Mouse (Mus musculus): ENCODE data around the gene Zfp618. TPM values are rescaled to one million over a fixed set of nuclear protein-coding genes. Genes with fewer than 3 reads are reported as not detected.

Gene Zfp618
- polyA plus RNA-seq, 1 experiment, result not detected

- Histone ChIP-seq H3K4me3 (ENCODE audit: insufficient read depth, low read depth, low read length) (no peak overlapping the region), H3K27ac (ENCODE audit: insufficient read depth, low read depth, low read length) (no peak overlapping the region), H3K4me1 (ENCODE audit: control insufficient read depth, insufficient read depth, low read length) (no peaks in the 10 kb centered on the region)
- TF ChIP-seq CTCF (IDR thresholded peaks at IDR 0.05; ENCODE audit: insufficient read depth, low read depth, low read length) (peak; percentile 54), POLR2A (IDR thresholded peaks at IDR 0.05; ENCODE audit: insufficient read depth, low read depth, low read length) (no peak)
- 20% methylated on average over 5 of the region's 5 CpGs for WGBS
These were observed 193.7 kb downstream of the Zfp618 start for GRCm38 (mm10) chr4:63158961-63159592.

- Histone ChIP-seq H3K4me3 (ENCODE audit: insufficient read depth, low read depth, low read length) (no peak overlapping the region), H3K4me1 (ENCODE audit: control insufficient read depth, insufficient read depth, low read length) (no peaks in the 10 kb centered on the region), H3K27ac (ENCODE audit: insufficient read depth, low read depth, low read length) (no peak overlapping the region)
- 93% methylated on average over 4 of the region's 4 CpGs for WGBS
- TF ChIP-seq POLR2A (IDR thresholded peaks at IDR 0.05; ENCODE audit: insufficient read depth, low read depth, low read length), result no peak
- TF ChIP-seq CTCF (IDR thresholded peaks at IDR 0.05; ENCODE audit: insufficient read depth, low read depth, low read length), result no peak
These were observed 200.3 kb downstream of the Zfp618 start for GRCm38 (mm10) chr4:63165636-63166035.

- 91% methylated on average over 5 of the region's 5 CpGs for WGBS
- Histone ChIP-seq H3K4me1 (ENCODE audit: control insufficient read depth, insufficient read depth, low read length) (no peaks in the 10 kb centered on the region), H3K4me3 (ENCODE audit: insufficient read depth, low read depth, low read length) (no peak overlapping the region), H3K27ac (ENCODE audit: insufficient read depth, low read depth, low read length) (no peak overlapping the region)
- TF ChIP-seq POLR2A (IDR thresholded peaks at IDR 0.05; ENCODE audit: insufficient read depth, low read depth, low read length) (no peak), CTCF (IDR thresholded peaks at IDR 0.05; ENCODE audit: insufficient read depth, low read depth, low read length) (no peak)
These were observed 200.9 kb downstream of the Zfp618 start for GRCm38 (mm10) chr4:63166323-63166722.

- WGBS, result 83% methylated on average over 4 of the region's 4 CpGs
- Histone ChIP-seq H3K27ac (ENCODE audit: insufficient read depth, low read depth, low read length) (no peak overlapping the region), H3K4me3 (ENCODE audit: insufficient read depth, low read depth, low read length) (no peak overlapping the region), H3K4me1 (ENCODE audit: control insufficient read depth, insufficient read depth, low read length) (no peaks in the 10 kb centered on the region)
- TF ChIP-seq POLR2A (IDR thresholded peaks at IDR 0.05; ENCODE audit: insufficient read depth, low read depth, low read length), result no peak
- TF ChIP-seq CTCF (IDR thresholded peaks at IDR 0.05; ENCODE audit: insufficient read depth, low read depth, low read length), result no peak
These were observed 204.7 kb downstream of the Zfp618 start for GRCm38 (mm10) chr4:63170061-63170460.

GRCm38 (mm10) chr4:63171122-63171521 is 205.7 kb downstream of the Zfp618 start:
- WGBS, result 55% methylated on average over 24 of the region's 24 CpGs

GRCm38 (mm10) chr4:63171969-63172685 is 206.8 kb downstream of the Zfp618 start, which contains the start of gene Kif12:
Gene Kif12, minus strand, starts transcription at chr4:63172131.
- 90% methylated on average over 4 of the region's 4 CpGs for whole genome bisulfite sequencing
- Histone ChIP-seq H3K27ac (ENCODE audit: insufficient read depth, low read depth, low read length) (no peak within 1 kb of the TSS), H3K4me1 (ENCODE audit: control insufficient read depth, insufficient read depth, low read length) (no peaks in the 10 kb centered on the region), H3K4me3 (ENCODE audit: insufficient read depth, low read depth, low read length) (no peak within 1 kb of the TSS)
- TF ChIP-seq CTCF (IDR thresholded peaks at IDR 0.05; ENCODE audit: insufficient read depth, low read depth, low read length) (no peak), POLR2A (IDR thresholded peaks at IDR 0.05; ENCODE audit: insufficient read depth, low read depth, low read length) (no peak)

More at GRCm38 (mm10) chr4:63171122-63171521, 205.7 kb downstream of the Zfp618 start:
- Histone ChIP-seq H3K4me3 (ENCODE audit: insufficient read depth, low read depth, low read length) (no peak overlapping the region), H3K4me1 (ENCODE audit: control insufficient read depth, insufficient read depth, low read length) (no peaks in the 10 kb centered on the region), H3K27ac (ENCODE audit: insufficient read depth, low read depth, low read length) (no peak overlapping the region)
- TF ChIP-seq POLR2A (IDR thresholded peaks at IDR 0.05; ENCODE audit: insufficient read depth, low read depth, low read length) (no peak), CTCF (IDR thresholded peaks at IDR 0.05; ENCODE audit: insufficient read depth, low read depth, low read length) (no peak)

- no peak overlapping the region for H3K27ac ChIP-seq (ENCODE audit: insufficient read depth, low read depth, low read length)
- H3K4me1 ChIP-seq (ENCODE audit: control insufficient read depth, insufficient read depth, low read length), result no peaks in the 10 kb centered on the region
- peak; percentile 88 for TF ChIP-seq CTCF (IDR thresholded peaks at IDR 0.05; ENCODE audit: insufficient read depth, low read depth, low read length)
- TF ChIP-seq POLR2A (IDR thresholded peaks at IDR 0.05; ENCODE audit: insufficient read depth, low read depth, low read length), result no peak
- 13% methylated on average over 5 of the region's 5 CpGs for WGBS
- H3K4me3 ChIP-seq (ENCODE audit: insufficient read depth, low read depth, low read length), result no peak overlapping the region
These were observed 216.2 kb downstream of the Zfp618 start for GRCm38 (mm10) chr4:63181556-63181955.

- no peak for TF ChIP-seq CTCF (IDR thresholded peaks at IDR 0.05; ENCODE audit: insufficient read depth, low read depth, low read length)
- TF ChIP-seq POLR2A (IDR thresholded peaks at IDR 0.05; ENCODE audit: insufficient read depth, low read depth, low read length), result no peak
- WGBS, result 53% methylated on average over 21 of the region's 21 CpGs
- Histone ChIP-seq H3K4me1 (ENCODE audit: control insufficient read depth, insufficient read depth, low read length) (peaks cover 7% of the 10 kb centered on the region), H3K27ac (ENCODE audit: insufficient read depth, low read depth, low read length) (no peak overlapping the region), H3K4me3 (ENCODE audit: insufficient read depth, low read depth, low read length) (no peak overlapping the region)
These were observed 221.0 kb downstream of the Zfp618 start for GRCm38 (mm10) chr4:63186281-63186870.

Other genes starting within 250 kb of the Zfp618 start
- not detected in 2 replicates for gene Ambp, start 189.2 kb downstream of the Zfp618 start, polyA plus RNA-seq (2012; ENCODE audit: insufficient read depth, insufficient read length, low replicate concordance, missing spikeins)
- gene Kif12, start 206.6 kb downstream of the Zfp618 start, polyA plus RNA-seq (2012; ENCODE audit: insufficient read depth, insufficient read length, low replicate concordance, missing spikeins), result not detected in 2 replicates
- gene Col27a1, start 248.4 kb downstream of the Zfp618 start, polyA plus RNA-seq (2012; ENCODE audit: insufficient read depth, insufficient read length, low replicate concordance, missing spikeins), result not detected in 2 replicates